Mouse (Mus musculus) heart, embryonic 12.5 days (tissue): ENCODE results near the gene Tmem45a. TPM values are rescaled to one million over a fixed set of nuclear protein-coding genes. Genes with fewer than 3 reads are reported as not detected.

ENCODE experiments used
- ATAC-seq: fragments of 200-750 bp; cut with Nextera tagmentation; 2 replicates; pipeline ENCODE4 v1.8.0; 2017; ENCODE audit warnings: moderate TSS enrichment, moderate library complexity; ENCODE audit not compliant: insufficient number of reproducible peaks, low FRiP score
- H3K27ac ChIP-seq: fragments of 300-500 bp; sonication (generic); 2 replicates; pipeline ENCODE4 v1.5.1; 2016; ENCODE audit warnings: mild to moderate bottlenecking, moderate library complexity; ENCODE audit not compliant: poor library complexity, severe bottlenecking
- H3K27me3 ChIP-seq: fragments of 300-500 bp; sonication (generic); replicated peaks from 2 replicates; pipeline ENCODE4 v1.6.1; 2016; ENCODE audit warnings: mild to moderate bottlenecking, moderate library complexity
- H3K36me3 ChIP-seq: fragments of 300-500 bp; sonication (generic); 2 replicates; pipeline ENCODE4 v1.6.1; 2016; ENCODE audit warnings: mild to moderate bottlenecking, moderate library complexity
- H3K4me1 ChIP-seq: fragments of 300-500 bp; sonication (generic); replicated peaks from 2 replicates; pipeline ENCODE4 v1.6.1; 2016; ENCODE audit warnings: mild to moderate bottlenecking
- H3K4me2 ChIP-seq: fragments of 300-500 bp; sonication (generic); 2 replicates; pipeline ENCODE4 v1.6.1; 2016; ENCODE audit warnings: mild to moderate bottlenecking, moderate library complexity
- H3K4me3 ChIP-seq: fragments of 300-500 bp; sonication (generic); 2 replicates; pipeline ENCODE4 v1.5.1; 2016; ENCODE audit warnings: mild to moderate bottlenecking
- H3K9ac ChIP-seq: fragments of 300-500 bp; sonication (generic); 2 replicates; pipeline ENCODE4 v1.6.1; 2016; ENCODE audit warnings: mild to moderate bottlenecking, moderate library complexity
- H3K9me3 ChIP-seq: fragments of 300-500 bp; sonication (generic); replicated peaks from 2 replicates; pipeline ENCODE4 v1.6.1; 2016; ENCODE audit warnings: mild to moderate bottlenecking, moderate library complexity
- WGBS: fragments of 180-500 bp; shearing (Covaris S2); methylation state at CpG from one replicate; pipeline ENCODE4 v1.1.7; 2016; 5-methylcytosine and 5-hydroxymethylcytosine counted together
- polyA plus RNA-seq: library from polyadenylated mRNA; unstranded; fragments of >200 nt; fragmentation: Nextera tagmentation; extraction: Ambion mirVana; gene quantifications from 2 replicates; pipeline ENCODE4 v1.2.1, GENCODE M21; 2016

The Tmem45a gene
- polyA plus RNA-seq, 1 experiment from 2014 or later, result 12.4 TPM

- no peaks in the 10 kb centered on the region for H3K9me3 ChIP-seq
- H3K27ac ChIP-seq, result no peak overlapping the region
- no peak overlapping the region for H3K4me3 ChIP-seq
- ATAC-seq, result no peak
- no peaks in the 10 kb centered on the region for H3K4me1 ChIP-seq
- 83% methylated on average over 5 of the region's 5 CpGs for WGBS
- no peak overlapping the region for H3K4me2 ChIP-seq
- no peaks in the 10 kb centered on the region for H3K27me3 ChIP-seq
- H3K36me3 ChIP-seq, result no peaks in the 10 kb centered on the region
- no peak overlapping the region for H3K9ac ChIP-seq
Measured at GRCm38 (mm10) chr16:56868361-56868760, 17.6 kb downstream of the Tmem45a start.

- 61% methylated on average over 4 of the region's 4 CpGs for WGBS
- no peak for ATAC-seq
- no peaks in the 10 kb centered on the region for H3K9me3 ChIP-seq
Measured at GRCm38 (mm10) chr16:56867591-56867990, 18.4 kb downstream of the Tmem45a start.

GRCm38 (mm10) chr16:56852841-56853587 lies 33.0 kb downstream of the Tmem45a start:
- H3K27me3 ChIP-seq, result no peaks in the 10 kb centered on the region
- H3K4me2 ChIP-seq, result no peak overlapping the region
- H3K36me3 ChIP-seq, result no peaks in the 10 kb centered on the region
- 56% methylated on average over 10 of the region's 10 CpGs for WGBS
- H3K4me3 ChIP-seq, result no peak overlapping the region
- H3K4me1 ChIP-seq, result no peaks in the 10 kb centered on the region
- no peak overlapping the region for H3K27ac ChIP-seq
- no peak overlapping the region for H3K9ac ChIP-seq
- ATAC-seq, result no peak
- H3K9me3 ChIP-seq, result no peaks in the 10 kb centered on the region

More at GRCm38 (mm10) chr16:56867591-56867990, 18.4 kb downstream of the Tmem45a start:
- Histone ChIP-seq H3K9ac (no peak overlapping the region), H3K27ac (no peak overlapping the region), H3K4me1 (no peaks in the 10 kb centered on the region), H3K27me3 (no peaks in the 10 kb centered on the region), H3K4me2 (no peak overlapping the region), H3K4me3 (no peak overlapping the region), H3K36me3 (no peaks in the 10 kb centered on the region)

- Histone ChIP-seq H3K4me3 (no peak overlapping the region), H3K36me3 (no peaks in the 10 kb centered on the region), H3K27me3 (no peaks in the 10 kb centered on the region), H3K4me1 (no peaks in the 10 kb centered on the region), H3K9me3 (no peaks in the 10 kb centered on the region), H3K9ac (no peak overlapping the region), H3K27ac (no peak overlapping the region), H3K4me2 (no peak overlapping the region)
- ATAC-seq, result no peak
- 84% methylated on average over 5 of the region's 5 CpGs for WGBS
Measured at GRCm38 (mm10) chr16:56842988-56843387, 43.0 kb downstream of the Tmem45a start.

- no peaks in the 10 kb centered on the region for H3K9me3 ChIP-seq
- no peaks in the 10 kb centered on the region for H3K4me1 ChIP-seq
- H3K4me2 ChIP-seq, result no peak overlapping the region
- no peaks in the 10 kb centered on the region for H3K36me3 ChIP-seq
- no peak overlapping the region for H3K4me3 ChIP-seq
- no peak for ATAC-seq
- 89% methylated on average over 1 of the region's 1 CpGs for WGBS
- no peak overlapping the region for H3K27ac ChIP-seq
- no peaks in the 10 kb centered on the region for H3K27me3 ChIP-seq
- H3K9ac ChIP-seq, result no peak overlapping the region
Measured at GRCm38 (mm10) chr16:56833312-56833711, 52.7 kb downstream of the Tmem45a start.

- Histone ChIP-seq H3K4me3 (no peak overlapping the region), H3K4me2 (no peak overlapping the region), H3K27me3 (no peaks in the 10 kb centered on the region), H3K4me1 (no peaks in the 10 kb centered on the region), H3K36me3 (no peaks in the 10 kb centered on the region), H3K9ac (no peak overlapping the region), H3K9me3 (no peaks in the 10 kb centered on the region), H3K27ac (no peak overlapping the region)
- WGBS, result 86% methylated on average over 2 of the region's 2 CpGs
- ATAC-seq, result no peak
Measured at GRCm38 (mm10) chr16:56831986-56832385, 54.0 kb downstream of the Tmem45a start.

- H3K27me3 ChIP-seq, result no peaks in the 10 kb centered on the region
- no peaks in the 10 kb centered on the region for H3K9me3 ChIP-seq
- no peak; the same call in 1 of the 2 replicates for ATAC-seq
- no peak overlapping the region for H3K4me2 ChIP-seq
- H3K4me3 ChIP-seq, result no peak overlapping the region
- no peaks in the 10 kb centered on the region for H3K36me3 ChIP-seq
- WGBS, result 48% methylated on average over 6 of the region's 6 CpGs
- no peak overlapping the region for H3K9ac ChIP-seq
- no peaks in the 10 kb centered on the region for H3K4me1 ChIP-seq
- H3K27ac ChIP-seq, result no peak overlapping the region
Measured at GRCm38 (mm10) chr16:56801370-56802109, 84.4 kb downstream of the Tmem45a start.

GRCm38 (mm10) chr16:56800946-56801345 lies 85.0 kb downstream of the Tmem45a start:
- Histone ChIP-seq H3K4me2 (no peak overlapping the region), H3K9ac (no peak overlapping the region), H3K27me3 (no peaks in the 10 kb centered on the region), H3K4me1 (no peaks in the 10 kb centered on the region), H3K4me3 (no peak overlapping the region), H3K36me3 (no peaks in the 10 kb centered on the region), H3K27ac (no peak overlapping the region), H3K9me3 (no peaks in the 10 kb centered on the region)
- WGBS, result 83% methylated on average over 7 of the region's 7 CpGs
- ATAC-seq, result no peak

- no peaks in the 10 kb centered on the region for H3K9me3 ChIP-seq
- no peak overlapping the region for H3K27ac ChIP-seq
- H3K4me1 ChIP-seq, result no peaks in the 10 kb centered on the region
- no peaks in the 10 kb centered on the region for H3K27me3 ChIP-seq
- no peak overlapping the region for H3K9ac ChIP-seq
- no peak overlapping the region for H3K4me2 ChIP-seq
- no peak overlapping the region for H3K4me3 ChIP-seq
- no peak for ATAC-seq
- WGBS, result 34% methylated on average over 2 of the region's 2 CpGs
- H3K36me3 ChIP-seq, result no peaks in the 10 kb centered on the region
Measured at GRCm38 (mm10) chr16:56800469-56800868, 85.5 kb downstream of the Tmem45a start.

- 83% methylated on average over 3 of the region's 3 CpGs for WGBS
Measured at GRCm38 (mm10) chr16:56799541-56800029, 86.4 kb downstream of the Tmem45a start.

GRCm38 (mm10) chr16:56798873-56799272 lies 87.1 kb downstream of the Tmem45a start:
- 70% methylated on average over 7 of the region's 7 CpGs for WGBS
- Histone ChIP-seq H3K4me3 (no peak overlapping the region), H3K9me3 (no peaks in the 10 kb centered on the region), H3K4me1 (no peaks in the 10 kb centered on the region), H3K27me3 (no peaks in the 10 kb centered on the region), H3K9ac (no peak overlapping the region), H3K4me2 (no peak overlapping the region), H3K27ac (no peak overlapping the region), H3K36me3 (no peaks in the 10 kb centered on the region)
- ATAC-seq, result no peak

More at GRCm38 (mm10) chr16:56799541-56800029, 86.4 kb downstream of the Tmem45a start:
- Histone ChIP-seq H3K36me3 (no peaks in the 10 kb centered on the region), H3K27ac (no peak overlapping the region), H3K4me2 (no peak overlapping the region), H3K27me3 (no peaks in the 10 kb centered on the region), H3K9ac (no peak overlapping the region), H3K4me3 (no peak overlapping the region), H3K4me1 (no peaks in the 10 kb centered on the region), H3K9me3 (no peaks in the 10 kb centered on the region)
- ATAC-seq, result no peak
